Mouse (Mus musculus): Measurements from ENCODE around the gene Cdk2ap1. TPM values are rescaled to one million over a fixed set of nuclear protein-coding genes. Genes with fewer than 3 reads are reported as not detected.
"Not testable (repeated sequence)": the region's sequence is repeated elsewhere in the genome, so short reads cannot be mapped to it uniquely, and the experiment has no call there.

Cdk2ap1 gene
- total RNA-seq, 2 experiments from 2014 or later = 121 to 128 TPM

- intact Hi-C loops (cut with DNase I) = loop anchor here (5.0 kb wide), 1 partner anchor 190 kb away; the partner anchor contains the start of gene Tmed2
Observed at GRCm38 (mm10) chr5:124352141-124352920, 10.6 kb downstream of the Cdk2ap1 start.

GRCm38 (mm10) chr5:124351604-124352003, 11.3 kb downstream of the Cdk2ap1 start:
- no peak for DNase-seq
- intact Hi-C loops (cut with DNase I) = loop anchor here (5.0 kb wide), 1 partner anchor 191 kb away; the partner anchor contains the start of gene Tmed2

More at GRCm38 (mm10) chr5:124352141-124352920, 10.6 kb downstream of the Cdk2ap1 start:
- DNase-seq = peak; percentile 62

GRCm38 (mm10) chr5:124351111-124351560, 11.7 kb downstream of the Cdk2ap1 start:
- intact Hi-C loops (cut with DNase I) = loop anchor here (5.0 kb wide), 1 partner anchor 191 kb away; the partner anchor contains the start of gene Tmed2

GRCm38 (mm10) chr5:124350350-124350749, 12.5 kb downstream of the Cdk2ap1 start:
- DNase-seq = no peak
- intact Hi-C loops (cut with DNase I) = loop anchor here (5.0 kb wide), 1 partner anchor 192 kb away; the partner anchor contains the start of gene Tmed2

More at GRCm38 (mm10) chr5:124351111-124351560, 11.7 kb downstream of the Cdk2ap1 start:
- DNase-seq = peak; percentile 67 to 68

- intact Hi-C loops (cut with DNase I) = no loop called here
- peak; percentile 42 to 45 for DNase-seq
Observed at GRCm38 (mm10) chr5:124349196-124349595, 13.7 kb downstream of the Cdk2ap1 start.

GRCm38 (mm10) chr5:124342897-124343296, 20.0 kb downstream of the Cdk2ap1 start:
- no peak for DNase-seq
- intact Hi-C loops (cut with DNase I) = no loop called here

- DNase-seq; intact Hi-C loops (cut with DNase I): not testable (repeated sequence)
Observed at GRCm38 (mm10) chr5:124341753-124342339, 21.0 kb downstream of the Cdk2ap1 start.

- intact Hi-C loops (cut with DNase I) = no loop called here
- no peak for DNase-seq
Observed at GRCm38 (mm10) chr5:124338791-124339190, 24.1 kb downstream of the Cdk2ap1 start.

GRCm38 (mm10) chr5:124337909-124338308, 25.0 kb downstream of the Cdk2ap1 start:
- DNase-seq = no peak
- intact Hi-C loops (cut with DNase I) = no loop called here

- no peak for DNase-seq
- intact Hi-C loops (cut with DNase I) = no loop called here
Observed at GRCm38 (mm10) chr5:124337103-124337502, 25.8 kb downstream of the Cdk2ap1 start.

- intact Hi-C loops (cut with DNase I) = no loop called here
- no peak for DNase-seq
Observed at GRCm38 (mm10) chr5:124334392-124334791, 28.5 kb downstream of the Cdk2ap1 start.

- DNase-seq = no peak
- intact Hi-C loops (cut with DNase I) = no loop called here
Observed at GRCm38 (mm10) chr5:124330086-124330485, 32.8 kb downstream of the Cdk2ap1 start.

GRCm38 (mm10) chr5:124327510-124328364, 35.1 kb downstream of the Cdk2ap1 start, which contains the start of the genes Mphosph9 and 2810006K23Rik:
TSS of gene Mphosph9 (minus strand) at chr5:124327972.
TSS of gene 2810006K23Rik (plus strand) at chr5:124328089.
- DNase-seq = peak; percentile 99
- intact Hi-C loops (cut with DNase I) = no loop called here

GRCm38 (mm10) chr5:124326829-124327228, 36.1 kb downstream of the Cdk2ap1 start:
- DNase-seq = no peak
- intact Hi-C loops (cut with DNase I) = no loop called here

- no peak for DNase-seq
- intact Hi-C loops (cut with DNase I) = no loop called here
Observed at GRCm38 (mm10) chr5:124317648-124318047, 45.2 kb downstream of the Cdk2ap1 start.

GRCm38 (mm10) chr5:124315941-124316340, 46.9 kb downstream of the Cdk2ap1 start:
- intact Hi-C loops (cut with DNase I) = no loop called here
- DNase-seq = no peak

GRCm38 (mm10) chr5:124315498-124315897, 47.4 kb downstream of the Cdk2ap1 start:
- intact Hi-C loops (cut with DNase I) = no loop called here
- no peak for DNase-seq

GRCm38 (mm10) chr5:124310091-124310490, 52.8 kb downstream of the Cdk2ap1 start:
- DNase-seq = no peak
- intact Hi-C loops (cut with DNase I) = no loop called here

- intact Hi-C loops (cut with DNase I) = no loop called here
- DNase-seq = no peak
Observed at GRCm38 (mm10) chr5:124309155-124309554, 53.7 kb downstream of the Cdk2ap1 start.

GRCm38 (mm10) chr5:124302853-124303252, 60.0 kb downstream of the Cdk2ap1 start:
- DNase-seq; intact Hi-C loops (cut with DNase I): not testable (repeated sequence)

Measured in gastrocnemius, postnatal 36 days (tissue).